Mouse (Mus musculus): ENCODE results near the gene S100a16.

The S100a16 gene

DNA sequence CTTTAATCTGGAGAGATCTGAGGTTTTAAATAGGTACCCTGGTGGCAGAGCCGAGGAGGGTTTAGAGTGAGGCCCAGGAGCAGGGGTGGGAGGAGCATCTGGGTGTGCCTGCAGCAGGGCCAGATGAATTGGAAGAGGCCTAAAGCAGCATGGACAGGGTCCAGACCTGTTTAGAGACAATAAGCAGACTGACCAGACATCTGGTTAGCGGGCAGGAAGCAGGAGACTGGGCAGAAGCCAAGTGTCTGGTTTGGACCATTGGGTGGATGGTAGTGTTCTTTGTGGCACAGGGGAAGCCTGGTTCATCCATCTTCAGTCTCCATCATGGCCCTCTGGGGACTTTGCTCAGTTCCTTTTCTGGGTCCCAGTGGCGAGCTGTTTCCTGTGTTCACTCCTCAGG is 46.8 kb downstream of the S100a16 start:
- in situ Hi-C loops (cut with MboI, MseI): loop anchor here (5.0 kb wide), 1 partner anchor 67 kb away; no protein-coding TSS in a partner anchor

DNA sequence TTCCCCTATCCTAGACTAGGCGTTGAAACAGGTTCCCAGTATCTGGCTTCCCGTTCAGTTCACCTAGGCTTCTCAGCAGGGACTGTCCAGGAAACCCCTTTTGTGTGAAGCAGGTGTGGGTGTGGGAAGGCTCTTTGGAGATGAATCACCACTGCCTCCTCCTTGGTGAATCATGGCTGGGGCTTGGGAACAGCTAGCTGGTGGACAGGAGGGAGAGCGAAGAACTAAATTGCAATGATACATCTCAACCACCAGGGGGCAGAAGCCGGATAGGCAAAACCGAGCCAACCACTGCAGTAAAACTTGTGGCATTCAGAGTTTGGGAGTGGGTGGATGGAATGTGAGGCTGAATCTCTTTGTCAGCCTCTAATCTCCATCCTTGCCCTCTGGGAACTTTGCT is 48.5 kb downstream of the S100a16 start:
- in situ Hi-C loops (cut with MboI, MseI): no loop called here

DNA sequence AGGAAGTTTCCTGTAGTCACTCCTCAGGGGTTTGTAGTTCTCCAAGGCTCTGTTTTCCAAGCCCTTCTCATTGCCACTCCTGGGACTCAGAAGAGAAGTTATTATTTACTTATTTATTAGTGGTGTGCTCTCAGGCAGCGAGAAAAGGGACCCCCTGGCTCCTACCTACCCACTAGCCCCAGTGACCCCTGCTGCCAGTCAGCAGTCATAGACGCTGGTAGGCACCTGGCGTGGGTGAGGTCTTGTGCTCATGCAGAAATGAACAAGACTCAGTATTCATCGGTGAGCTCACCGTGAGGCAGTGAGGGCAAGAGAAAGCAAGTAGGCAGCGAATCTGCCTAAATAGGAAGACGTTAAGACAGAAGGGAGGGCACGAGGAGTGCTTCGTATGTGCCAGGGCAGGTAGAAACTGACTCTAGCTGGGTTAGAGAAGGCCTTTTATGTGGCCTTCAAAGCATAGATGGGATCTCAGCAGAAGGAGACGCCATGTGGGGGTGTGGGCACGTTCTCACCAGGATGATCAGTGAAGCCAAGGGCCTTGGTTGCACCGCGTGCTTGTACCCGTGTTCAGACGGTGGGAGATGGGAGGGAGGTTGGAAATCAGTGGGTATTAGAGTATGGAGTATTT is 49.1 kb downstream of the S100a16 start:
- in situ Hi-C loops (cut with MboI, MseI): no loop called here

DNA sequence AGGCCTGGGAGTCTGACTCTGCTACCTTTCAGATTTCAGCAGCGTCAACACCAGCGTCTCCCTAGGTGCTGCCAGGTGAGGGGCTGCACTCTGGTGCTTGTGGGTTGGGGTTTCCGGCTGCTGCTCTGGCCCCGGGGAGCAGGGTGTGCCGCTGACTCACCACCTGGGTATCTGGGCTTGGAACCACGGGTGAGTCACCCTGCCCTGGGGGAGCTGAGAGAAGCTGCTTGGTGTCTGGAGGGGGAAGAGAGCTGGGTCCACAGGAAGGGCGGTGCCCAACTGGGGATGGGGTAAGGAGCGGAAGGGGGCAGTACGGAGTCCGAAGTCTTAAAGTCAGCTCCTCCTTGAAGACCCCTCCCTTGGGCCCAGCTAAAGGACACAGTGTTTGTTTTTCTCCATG is 49.9 kb downstream of the S100a16 start:
- in situ Hi-C loops (cut with MboI, MseI): no loop called here

DNA sequence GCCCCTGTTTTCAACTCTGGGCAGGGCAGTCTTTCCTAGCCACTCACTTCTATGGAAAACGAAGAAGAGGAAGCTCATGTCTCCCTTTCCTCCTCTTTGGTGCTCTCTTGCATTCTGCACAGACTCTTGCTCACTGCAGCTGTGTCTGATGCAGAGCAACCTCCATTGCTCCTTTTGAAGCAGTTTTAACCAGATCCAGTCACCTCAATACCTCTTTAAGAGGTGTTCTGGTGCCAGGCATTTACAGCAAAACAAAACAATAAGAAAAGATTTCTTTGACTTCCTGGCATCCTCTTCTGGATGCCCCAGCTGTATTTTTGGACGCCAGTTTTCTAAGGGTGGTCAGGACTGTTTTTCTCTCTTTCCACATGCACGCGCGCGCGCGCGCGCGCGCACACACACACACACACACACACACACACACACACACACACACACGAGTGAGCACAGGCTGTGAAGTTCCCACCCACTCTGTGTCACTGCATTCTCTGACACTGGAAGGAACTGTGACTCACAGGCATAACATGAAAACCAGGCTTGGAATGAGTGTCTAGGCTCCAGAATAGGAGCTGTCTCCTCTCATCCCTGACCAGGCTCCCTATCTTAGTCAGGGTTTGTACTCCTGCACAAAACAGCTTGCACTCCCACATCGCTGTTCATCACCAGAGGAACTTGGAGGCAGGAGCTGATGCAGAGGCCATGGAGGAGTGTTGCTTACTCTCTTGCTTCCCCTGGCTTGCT is 50.5 kb downstream of the S100a16 start:
- in situ Hi-C loops (cut with MboI, MseI): no loop called here

DNA sequence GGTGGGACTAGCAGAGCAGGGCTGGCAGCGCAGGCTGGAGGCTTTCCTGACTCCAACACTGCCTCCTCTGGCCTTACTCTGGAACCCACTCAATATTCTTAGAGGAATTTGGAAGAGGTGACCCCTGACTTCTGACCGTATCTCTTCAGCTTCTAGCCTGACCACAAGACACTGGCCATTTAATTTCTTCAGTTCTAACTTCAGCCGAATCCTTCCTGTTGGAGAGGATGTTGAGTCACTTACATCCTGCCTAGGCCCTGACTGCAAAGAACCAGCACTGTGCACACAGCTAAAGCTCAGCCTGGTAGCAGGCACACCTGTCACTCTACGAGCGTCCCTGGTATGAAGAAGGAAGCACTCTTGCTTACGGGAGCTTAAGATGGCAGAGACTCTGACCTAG is 52.3 kb downstream of the S100a16 start:
- in situ Hi-C loops (cut with MboI, MseI): no loop called here

DNA sequence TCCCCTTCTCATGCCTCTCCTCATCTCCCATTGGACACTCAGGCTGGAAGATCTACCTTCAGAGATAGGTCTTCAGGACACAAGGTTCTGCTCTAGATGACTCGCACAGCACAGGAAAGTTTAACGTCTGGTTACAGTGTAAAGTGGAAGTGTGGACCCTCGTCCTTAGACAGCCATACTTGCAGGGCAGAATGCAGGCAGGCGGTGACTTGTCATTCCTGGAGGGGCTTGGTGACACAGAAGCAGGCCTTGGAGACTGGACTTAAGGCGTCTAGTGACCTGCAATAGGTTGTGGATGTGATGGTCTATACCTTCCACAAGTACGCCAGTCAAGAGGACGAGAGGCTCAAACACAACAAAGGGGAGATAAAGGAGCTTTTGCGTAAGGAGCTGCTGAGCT is 52.9 kb downstream of the S100a16 start, which contains the start of gene S100a2:
TSS of gene S100a2 (plus strand) at position 301 of the 400 bp plus-strand sequence.
- in situ Hi-C loops (cut with MboI, MseI): no loop called here

Measured in T-helper 1 cell (primary cell).